Mouse (Mus musculus) heart, adult 2 months (tissue): ENCODE data around the gene Fam206a. TPM values are rescaled to one million over a fixed set of nuclear protein-coding genes. Genes with fewer than 3 reads are reported as not detected.

Experiments
- DNase-seq, 2 experiments: peaks; one replicate each; pipeline ENCODE4 v3.0.0; 2021
- H3K27ac ChIP-seq: fragments of 200-600 bp; 2 replicates; pipeline ENCODE4 v1.8.1; 2022
- H3K27me3 ChIP-seq: fragments of 200-500 bp; 2 replicates; pipeline ENCODE4 v1.6.1; 2012; ENCODE audit warnings: mild to moderate bottlenecking, low read length, inconsistent platforms, mixed read lengths; ENCODE audit not compliant: control insufficient read depth, insufficient read depth
- H3K36me3 ChIP-seq: fragments of 200-500 bp; 2 replicates; pipeline ENCODE4 v1.6.1; 2012; ENCODE audit warnings: low read length, inconsistent platforms; ENCODE audit not compliant: control insufficient read depth, insufficient read depth
- H3K4me1 ChIP-seq: fragments of 200-500 bp; 2 replicates; pipeline ENCODE4 v1.6.1; 2011; ENCODE audit warnings: low read length; ENCODE audit not compliant: control insufficient read depth, insufficient read depth
- H3K4me3 ChIP-seq: fragments of 200-600 bp; 2 replicates; pipeline ENCODE4 v1.8.1; 2022
- H3K79me2 ChIP-seq: fragments of 200-500 bp; replicated peaks from 2 replicates; pipeline ENCODE4 v1.6.1; 2012; ENCODE audit warnings: mild to moderate bottlenecking, inconsistent platforms, low read length, moderate library complexity, mixed read lengths; ENCODE audit not compliant: control insufficient read depth, insufficient read depth
- H3K9ac ChIP-seq: fragments of 200-500 bp; 2 replicates; pipeline ENCODE4 v1.6.1; 2012; ENCODE audit warnings: low read depth, mild to moderate bottlenecking, control low read depth, inconsistent platforms, low read length, mixed read lengths
- CTCF ChIP-seq: fragments of 200-600 bp; IDR thresholded peaks from 2 replicates; pipeline ENCODE4 v1.8.1; 2022; ENCODE audit warnings: antibody characterized with exemption, mild to moderate bottlenecking, moderate library complexity
- EP300 ChIP-seq: fragments of 200-500 bp; IDR thresholded peaks from 2 replicates; pipeline ENCODE4 v1.6.1; 2011; ENCODE audit warnings: low read depth, low read length, control low read depth; ENCODE audit not compliant: insufficient read depth
- POLR2A ChIP-seq: fragments of 200-500 bp; IDR thresholded peaks from 2 replicates; pipeline ENCODE4 v1.6.1; 2011; ENCODE audit warnings: mild to moderate bottlenecking, low read depth, low read length, control low read depth; ENCODE audit not compliant: insufficient read depth
- WGBS: fragments of 180-500 bp; shearing (Covaris S2); methylation state at CpG from one replicate; pipeline ENCODE4 v1.1.7; 2018; 5-methylcytosine and 5-hydroxymethylcytosine counted together
- intact Hi-C: fragments of 180-260 bp; cut with DNase I; formaldehyde crosslinking; loops from one replicate; pipeline ENCODE4 v1.15.1; 2025
- polyA plus RNA-seq: library from polyadenylated mRNA; depleted of rRNA; stranded (reverse); fragments of >200 nt; gene quantifications from 2 replicates; pipeline ENCODE4 v1.2.3, GENCODE M21; 2012
- total RNA-seq, 2 experiments: library from RNA; stranded (reverse); gene quantifications; 2 replicates each; pipeline ENCODE4 v1.2.3; 2021

The Fam206a gene
- total and polyA plus RNA-seq, 3 experiments, result 1.9 to 2.2 (median 2.0) TPM

DNA sequence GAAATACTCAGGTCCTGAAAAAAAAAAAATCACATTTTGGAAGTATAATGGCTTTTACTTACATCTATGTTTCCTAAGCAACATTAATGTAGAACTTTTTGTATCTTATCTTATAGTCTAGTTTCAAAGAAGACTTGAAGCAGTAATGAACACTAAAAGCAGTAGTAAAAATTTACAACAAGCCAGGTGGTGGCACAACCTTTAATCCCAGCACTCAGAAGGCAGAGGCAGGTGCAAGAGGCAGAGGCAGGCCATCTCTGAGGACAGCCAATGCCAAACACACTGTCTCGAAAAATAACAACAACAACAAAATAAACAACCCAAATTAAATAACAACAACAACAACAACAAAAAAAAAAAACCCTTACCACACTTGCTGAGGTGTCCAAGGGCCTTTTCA is 31.1 kb upstream of the Fam206a start:
- H3K36me3 ChIP-seq, result peaks cover 7% of the 10 kb centered on the region
- H3K4me1 ChIP-seq, result no peaks in the 10 kb centered on the region; the same call in 1 of the 2 replicates
- H3K4me3 ChIP-seq, result no peak overlapping the region
- 64% methylated on average over 1 of the region's 1 CpGs for WGBS
- no peak for DNase-seq
- H3K27me3 ChIP-seq, result no peaks in the 10 kb centered on the region
- H3K79me2 ChIP-seq, result no peaks in the 10 kb centered on the region
- no peak overlapping the region for H3K9ac ChIP-seq
- H3K27ac ChIP-seq, result no peak overlapping the region
- TF ChIP-seq POLR2A (no peak), EP300 (no peak), CTCF (no peak)
- intact Hi-C loops, result no loop called here

DNA sequence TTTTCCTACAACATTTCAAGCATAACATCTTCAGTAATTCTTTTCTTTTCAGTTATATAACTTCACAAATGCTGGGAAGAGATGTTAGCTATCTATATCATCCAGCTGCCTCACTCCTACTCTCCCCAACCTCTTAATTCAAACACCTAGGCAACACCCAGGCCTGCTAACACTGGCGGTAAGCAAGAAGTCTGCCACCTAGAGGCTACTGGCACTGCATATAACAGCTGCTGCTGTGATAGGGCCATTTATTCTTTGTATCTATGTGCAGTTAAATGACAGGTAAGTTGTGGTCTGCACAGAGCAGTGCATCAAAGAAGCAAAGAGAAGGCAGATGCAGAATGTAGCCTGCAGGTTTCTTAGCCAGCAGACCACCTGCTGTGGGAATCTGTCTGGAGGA is 10.8 kb upstream of the Fam206a start:
- TF ChIP-seq EP300, result no peak
- TF ChIP-seq CTCF, result peak; percentile 59
- H3K79me2 ChIP-seq, result no peaks in the 10 kb centered on the region
- no peaks in the 10 kb centered on the region for H3K4me1 ChIP-seq
- no peaks in the 10 kb centered on the region for H3K27me3 ChIP-seq
- DNase-seq, result no peak
- 0 out of 2 replicates have a peak, but pooled peaks cover 2% of the 10 kb centered on the region for H3K36me3 ChIP-seq
- H3K4me3 ChIP-seq, result no peak overlapping the region
- H3K27ac ChIP-seq, result no peak overlapping the region
- H3K9ac ChIP-seq, result no peak overlapping the region
- WGBS, result 32% methylated on average over 1 of the region's 1 CpGs
- intact Hi-C loops, result no loop called here

DNA sequence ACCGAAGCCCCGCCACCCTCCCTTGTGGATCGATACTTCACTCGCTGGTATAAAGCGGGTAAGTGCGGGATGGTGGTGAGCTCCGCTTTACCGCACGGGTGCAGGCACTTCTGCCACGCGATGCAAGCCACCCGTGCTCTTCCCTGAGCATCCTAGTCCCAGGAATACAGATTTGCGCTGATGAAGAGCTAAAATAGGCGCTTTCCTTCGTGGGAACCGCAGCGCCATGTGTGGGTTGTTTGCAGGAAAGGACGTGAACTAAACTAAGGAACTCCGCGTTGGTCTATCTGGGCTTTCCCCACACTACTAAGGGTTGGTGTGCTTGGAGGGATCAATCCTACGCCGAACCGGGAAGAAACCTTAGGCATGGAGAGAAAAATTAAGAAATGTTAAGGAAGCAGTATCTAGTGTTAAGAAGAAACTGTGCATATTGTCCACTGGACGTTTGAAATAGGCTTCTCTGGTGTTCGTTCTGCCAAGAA is 565 bp downstream of the Fam206a start:
- Histone ChIP-seq H3K9ac (peak overlapping the region; percentile 86), H3K36me3 (no peaks in the 10 kb centered on the region), H3K27me3 (no peaks in the 10 kb centered on the region), H3K27ac (peak overlapping the region; percentile 95), H3K79me2 (no peaks in the 10 kb centered on the region; the same call in 1 of the 2 replicates), H3K4me3 (peak overlapping the region; percentile 80), H3K4me1 (no peaks in the 10 kb centered on the region; the same call in 1 of the 2 replicates)
- WGBS, result 2% methylated on average over 25 of the region's 25 CpGs
- no peak for TF ChIP-seq EP300
- TF ChIP-seq CTCF, result no peak
- no peak for TF ChIP-seq POLR2A
- no peak for DNase-seq
- intact Hi-C loops, result no loop called here

DNA sequence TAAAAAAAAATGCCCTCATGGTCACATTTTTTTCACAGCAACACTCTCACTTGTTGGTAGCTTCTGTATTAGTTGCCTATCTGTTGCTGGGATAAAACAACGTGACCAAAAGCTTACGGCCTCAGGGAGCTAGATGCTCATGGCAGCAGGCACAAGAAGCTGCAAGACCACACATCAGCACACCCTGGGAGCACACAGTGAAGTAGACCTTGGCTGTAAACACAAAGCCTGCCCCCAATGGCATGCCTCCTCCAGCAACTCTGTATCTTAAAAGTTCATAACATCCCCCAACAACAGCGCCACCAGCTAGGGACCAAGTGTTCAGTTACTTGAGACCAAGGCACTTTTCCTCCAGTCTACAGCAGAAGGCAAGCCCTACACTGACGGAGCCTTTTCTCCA is 6.9 kb downstream of the Fam206a start:
- no peak for TF ChIP-seq EP300
- TF ChIP-seq CTCF, result no peak
- no peak for TF ChIP-seq POLR2A
- no peaks in the 10 kb centered on the region for H3K79me2 ChIP-seq
- H3K36me3 ChIP-seq, result no peaks in the 10 kb centered on the region
- DNase-seq, result no peak
- no peak overlapping the region for H3K27ac ChIP-seq
- WGBS, result 76% methylated on average over 4 of the region's 4 CpGs
- no peaks in the 10 kb centered on the region for H3K4me1 ChIP-seq
- intact Hi-C loops, result no loop called here
- no peak overlapping the region for H3K4me3 ChIP-seq
- H3K9ac ChIP-seq, result no peak overlapping the region
- no peaks in the 10 kb centered on the region for H3K27me3 ChIP-seq

DNA sequence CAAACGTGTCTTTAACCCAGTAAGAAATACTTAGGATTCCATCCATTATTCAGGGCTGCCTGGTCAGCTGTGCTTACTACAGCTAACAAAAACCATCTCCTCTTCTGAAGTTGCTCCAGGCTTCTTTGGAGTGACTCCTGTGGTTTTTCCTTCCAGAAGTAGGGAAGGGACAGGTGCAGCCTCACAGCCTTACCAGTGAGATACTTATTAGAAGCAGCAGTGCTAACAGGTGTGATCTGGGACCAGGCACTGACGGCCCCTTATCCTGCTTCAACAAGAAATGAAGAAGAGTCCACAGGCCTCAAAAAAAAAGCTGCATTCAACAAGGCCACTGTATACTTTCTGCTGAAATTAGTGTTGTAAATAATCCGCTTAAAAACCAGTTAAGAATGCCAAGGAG is 9.5 kb downstream of the Fam206a start:
- intact Hi-C loops, result no loop called here
- WGBS, result 65% methylated on average over 3 of the region's 3 CpGs
- H3K4me3 ChIP-seq, result no peak overlapping the region
- H3K79me2 ChIP-seq, result no peaks in the 10 kb centered on the region
- H3K27me3 ChIP-seq, result no peaks in the 10 kb centered on the region
- H3K9ac ChIP-seq, result no peak overlapping the region
- no peak for TF ChIP-seq EP300
- no peaks in the 10 kb centered on the region for H3K36me3 ChIP-seq
- no peak for DNase-seq
- H3K27ac ChIP-seq, result no peak overlapping the region
- no peaks in the 10 kb centered on the region for H3K4me1 ChIP-seq

GRCm38 (mm10) chr4:56812096-56812495 is 10.0 kb downstream of the Fam206a start:
- WGBS, result 70% methylated on average over 4 of the region's 4 CpGs
- no peak overlapping the region for H3K4me3 ChIP-seq
- no peak for DNase-seq
- no peak overlapping the region for H3K27ac ChIP-seq
- intact Hi-C loops, result no loop called here
- H3K36me3 ChIP-seq, result no peaks in the 10 kb centered on the region
- H3K79me2 ChIP-seq, result no peaks in the 10 kb centered on the region
- no peak for TF ChIP-seq CTCF
- TF ChIP-seq EP300, result no peak
- H3K9ac ChIP-seq, result no peak overlapping the region
- H3K4me1 ChIP-seq, result no peaks in the 10 kb centered on the region
- H3K27me3 ChIP-seq, result no peaks in the 10 kb centered on the region
